Comparison of ENCODE assay signal across 10 mouse cellular contexts in genomic region chr10:96294666-96295065, GRCm38 (mm10).
DNase-seq lines count a peak whose midpoint lies in the region; ATAC-seq and TF ChIP-seq lines count a peak whose summit lies in the region.
"Had no signal": no experiment of that assay in that cellular context is flagged by ENCODE, and none has a peak within 500 bp of the region (broad histone marks: within the 10 kb centered on the region; RNA-seq: fewer than 3 reads in every experiment).

No protein-coding gene starts in this region.

- no peak for ATAC-seq in kidney, embryonic 14.5 days (ENCODE audit: low FRiP score, low TSS enrichment)
- peak; percentile 75 for ATAC-seq in monocyte, adult 5-6 weeks (replicated peaks; ENCODE audit: insufficient number of reproducible peaks, low FRiP score, low TSS enrichment, poor library complexity, severe bottlenecking)
- no peak for ATAC-seq in hindbrain, embryonic 16.5 days

- TF ChIP-seq CTCF in kidney, adult 2 months (conservative IDR thresholded peaks at IDR 0.05; ENCODE audit: insufficient read depth, insufficient read length, low read depth, low read length): no peak

- H3K9ac ChIP-seq in kidney, embryonic 14.5 days (ENCODE audit: low read depth, low read length): no peak overlapping the region
- no peak overlapping the region for H3K9ac ChIP-seq in hindbrain, embryonic 16.5 days (ENCODE audit: low read depth, low read length)

- no peaks in the 10 kb centered on the region for H3K36me3 ChIP-seq in kidney, adult 2 months (ENCODE audit: control insufficient read depth, insufficient read depth, low read length)
- no peaks in the 10 kb centered on the region for H3K36me3 ChIP-seq in kidney, embryonic 14.5 days (ENCODE audit: control insufficient read depth, insufficient read depth, low read length)
- H3K36me3 ChIP-seq in hindbrain, embryonic 16.5 days (ENCODE audit: control insufficient read depth, insufficient read depth, low read length): no peaks in the 10 kb centered on the region

- TF ChIP-seq POLR2A in kidney, adult 2 months (IDR thresholded peaks at IDR 0.05; ENCODE audit: low read depth, low read length): no peak

- 60% methylated on average over 2 of the region's 2 CpGs for WGBS in kidney, adult 2 months
- WGBS in kidney, embryonic 14.5 days: 74% methylated on average over 2 of the region's 2 CpGs
- WGBS in hindbrain, embryonic 16.5 days: 84% methylated on average over 2 of the region's 2 CpGs

- no peak overlapping the region for H3K27ac ChIP-seq in kidney, adult 2 months (ENCODE audit: insufficient read depth, low read depth, low read length)
- no peak overlapping the region for H3K27ac ChIP-seq in kidney, embryonic 14.5 days (ENCODE audit: low read depth, low read length)
- H3K27ac ChIP-seq in hindbrain, embryonic 16.5 days (ENCODE audit: low read depth, low read length): no peak overlapping the region
- H3K27ac ChIP-seq: kidney, postnatal 0 days had no signal

- H3K27me3 ChIP-seq in kidney, adult 2 months (replicated peaks; ENCODE audit: control insufficient read depth, insufficient read depth, low read length): no peaks in the 10 kb centered on the region
- H3K27me3 ChIP-seq in kidney, embryonic 14.5 days (ENCODE audit: control insufficient read depth, insufficient read depth, low read length): no peaks in the 10 kb centered on the region
- no peaks in the 10 kb centered on the region for H3K27me3 ChIP-seq in hindbrain, embryonic 16.5 days (replicated peaks; ENCODE audit: control insufficient read depth, insufficient read depth, low read length)

- peaks cover 12% of the 10 kb centered on the region; the same call in 1 of the 2 replicates for H3K4me1 ChIP-seq in kidney, adult 2 months (ENCODE audit: control insufficient read depth, insufficient read depth, low read length)
- H3K4me1 ChIP-seq in kidney, embryonic 14.5 days (ENCODE audit: control insufficient read depth, insufficient read depth, low read length): no peaks in the 10 kb centered on the region
- no peaks in the 10 kb centered on the region for H3K4me1 ChIP-seq in hindbrain, embryonic 16.5 days (ENCODE audit: control insufficient read depth, insufficient read depth, low read depth, low read length)

- H3K9me3 ChIP-seq in kidney, embryonic 14.5 days (ENCODE audit: control insufficient read depth, low read length): no peaks in the 10 kb centered on the region
- no peaks in the 10 kb centered on the region for H3K9me3 ChIP-seq in hindbrain, embryonic 16.5 days (ENCODE audit: control insufficient read depth, low read length)

- peak; percentile 81 for DNase-seq in kidney, adult 2 months
- peak; percentile 14 for DNase-seq in adrenal gland, postnatal 14 days
- DNase-seq in heart, postnatal 4 days: peak; percentile 13
- no peak for DNase-seq in layer of hippocampus, postnatal 10 days (ENCODE audit: low spot score in 2 of 2)
- DNase-seq in layer of hippocampus, adult 11-12 months (ENCODE audit: low spot score): no peak

- H3K4me3 ChIP-seq in kidney, adult 2 months (ENCODE audit: insufficient read depth, low read depth, low read length): no peak overlapping the region
- H3K4me3 ChIP-seq in kidney, embryonic 14.5 days (ENCODE audit: low read length): no peak overlapping the region
- no peak overlapping the region for H3K4me3 ChIP-seq in hindbrain, embryonic 16.5 days (ENCODE audit: low read length)

- H3K4me2 ChIP-seq in kidney, embryonic 14.5 days (replicated peaks; ENCODE audit: low read depth, low read length): no peak overlapping the region
- H3K4me2 ChIP-seq in hindbrain, embryonic 16.5 days (ENCODE audit: low read length): no peak overlapping the region
- H3K4me2 ChIP-seq: liver, embryonic 11.5 days had no signal

Comparison
In these comparisons a context has a peak if more than half of its experiments do, and no peak if none do; other contexts are left out.
1. DNase-seq: peak in kidney, adult 2 months (single experiment), adrenal gland, postnatal 14 days (single experiment) and heart, postnatal 4 days (single experiment); none in layer of hippocampus, postnatal 10 days (0 of 2) and layer of hippocampus, adult 11-12 months (single experiment).